Mouse (Mus musculus): ENCODE results near the gene A430089I19Rik.
"Not testable (repeated sequence)": the region's sequence is repeated elsewhere in the genome, so short reads cannot be mapped to it uniquely, and the experiment has no call there.

Gene A430089I19Rik

GRCm38 (mm10) chr5:94306696-94307095 lies at the start of gene A430089I19Rik:
Gene A430089I19Rik, minus strand, starts transcription at chr5:94306796.
- CTCF ChIA-PET, POLR2A ChIA-PET: not testable (repeated sequence)

- POLR2A ChIA-PET, CTCF ChIA-PET: not testable (repeated sequence)
Measured at GRCm38 (mm10) chr5:94339449-94339848, 32.9 kb upstream of the A430089I19Rik start, which contains the start of gene AA792892. Gene AA792892, plus strand, starts transcription at chr5:94339749.

- POLR2A ChIA-PET, CTCF ChIA-PET: not testable (repeated sequence)
Measured at GRCm38 (mm10) chr5:94314135-94314534, 7.5 kb upstream of the A430089I19Rik start, which contains the start of gene Gm6502. Gene Gm6502, plus strand, starts transcription at chr5:94314435.

All from embryonic stem cell, embryonic (primary cell).